Mouse (Mus musculus) midbrain, embryonic 12.5 days (tissue): ENCODE results near the gene Cfap74. TPM values are rescaled to one million over a fixed set of nuclear protein-coding genes. Genes with fewer than 3 reads are reported as not detected.

ENCODE experiments used
- ATAC-seq: fragments of 200-750 bp; cut with Nextera tagmentation; 2 replicates; pipeline ENCODE4 v1.8.0; 2017; ENCODE audit warnings: low read depth, moderate TSS enrichment, moderate library complexity; ENCODE audit not compliant: low FRiP score
- H3K27ac ChIP-seq: fragments of 300-500 bp; sonication (generic); replicated peaks from 2 replicates; pipeline ENCODE4 v1.5.1; 2016; ENCODE audit warnings: mild to moderate bottlenecking
- H3K27me3 ChIP-seq: fragments of 300-500 bp; sonication (generic); 2 replicates; pipeline ENCODE4 v1.6.1; 2016; ENCODE audit warnings: mild to moderate bottlenecking
- H3K36me3 ChIP-seq: fragments of 300-500 bp; sonication (generic); 2 replicates; pipeline ENCODE4 v1.6.1; 2016
- H3K4me1 ChIP-seq: fragments of 300-500 bp; sonication (generic); 2 replicates; pipeline ENCODE4 v1.6.1; 2016
- H3K4me2 ChIP-seq: fragments of 300-500 bp; sonication (generic); replicated peaks from 2 replicates; pipeline ENCODE4 v1.6.1; 2016; ENCODE audit warnings: mild to moderate bottlenecking, moderate library complexity
- H3K4me3 ChIP-seq: fragments of 300-500 bp; sonication (generic); 2 replicates; pipeline ENCODE4 v1.5.1; 2016; ENCODE audit warnings: mild to moderate bottlenecking
- H3K9ac ChIP-seq: fragments of 300-500 bp; sonication (generic); replicated peaks from 2 replicates; pipeline ENCODE4 v1.6.1; 2016; ENCODE audit warnings: mild to moderate bottlenecking, moderate library complexity
- H3K9me3 ChIP-seq: fragments of 300-500 bp; sonication (generic); 2 replicates; pipeline ENCODE4 v1.6.1; 2016; ENCODE audit warnings: mild to moderate bottlenecking
- WGBS: fragments of 180-500 bp; shearing (Covaris S2); methylation state at CpG from one replicate; pipeline ENCODE4 v1.1.7; 2016; 5-methylcytosine and 5-hydroxymethylcytosine counted together
- polyA plus RNA-seq: library from polyadenylated mRNA; unstranded; fragments of >200 nt; fragmentation: Nextera tagmentation; extraction: Ambion mirVana; gene quantifications from 2 replicates; pipeline ENCODE4 v1.2.1, GENCODE M21; 2016

Gene Cfap74
- polyA plus RNA-seq, 1 experiment from 2014 or later, result 5.6 TPM

DNA sequence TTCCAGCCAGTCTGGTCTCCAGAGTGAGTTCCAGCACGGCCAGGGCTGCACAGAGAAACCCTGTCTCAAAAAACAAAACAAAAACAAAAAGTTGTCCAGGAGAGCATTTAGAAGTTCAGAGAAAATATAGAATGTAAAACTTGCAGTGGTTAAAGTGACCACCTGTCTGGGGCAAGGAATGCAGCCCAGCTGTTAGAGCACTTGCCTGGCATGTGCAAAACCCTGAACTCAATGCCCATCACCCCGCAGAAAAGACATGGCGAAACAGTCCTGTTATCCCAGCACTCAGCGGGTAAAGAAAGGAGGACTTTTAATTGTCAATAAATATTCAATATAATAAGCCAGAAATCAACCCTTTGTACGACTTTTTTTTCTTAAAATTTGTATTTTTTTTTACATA, 49.6 kb downstream of the Cfap74 start:
- Histone ChIP-seq H3K9ac (no peak overlapping the region), H3K27ac (no peak overlapping the region), H3K9me3 (no peaks in the 10 kb centered on the region), H3K4me3 (no peak overlapping the region), H3K36me3 (no peaks in the 10 kb centered on the region), H3K4me1 (no peaks in the 10 kb centered on the region), H3K4me2 (no peak overlapping the region), H3K27me3 (no peaks in the 10 kb centered on the region)
- WGBS, result 88% methylated on average over 5 of the region's 5 CpGs
- ATAC-seq, result no peak

GRCm38 (mm10) chr4:155463050-155463449, 54.1 kb downstream of the Cfap74 start:
- H3K4me1 ChIP-seq, result no peaks in the 10 kb centered on the region
- 0 out of 2 replicates have a peak, but pooled peaks cover 7% of the 10 kb centered on the region for H3K27me3 ChIP-seq
- H3K36me3 ChIP-seq, result no peaks in the 10 kb centered on the region
- no peaks in the 10 kb centered on the region for H3K9me3 ChIP-seq
- H3K4me2 ChIP-seq, result no peak overlapping the region
- ATAC-seq, result no peak
- no peak overlapping the region for H3K27ac ChIP-seq
- no peak overlapping the region for H3K9ac ChIP-seq
- WGBS, result 86% methylated on average over 13 of the region's 13 CpGs
- no peak overlapping the region for H3K4me3 ChIP-seq

GRCm38 (mm10) chr4:155463611-155464010, 54.6 kb downstream of the Cfap74 start:
- Histone ChIP-seq H3K4me1 (no peaks in the 10 kb centered on the region), H3K36me3 (no peaks in the 10 kb centered on the region), H3K9ac (no peak overlapping the region), H3K27me3 (0 out of 2 replicates have a peak, but pooled peaks cover 7% of the 10 kb centered on the region), H3K4me3 (no peak overlapping the region), H3K27ac (no peak overlapping the region), H3K4me2 (no peak overlapping the region), H3K9me3 (no peaks in the 10 kb centered on the region)
- no peak for ATAC-seq
- WGBS, result 85% methylated on average over 6 of the region's 6 CpGs

- Histone ChIP-seq H3K4me1 (peaks cover 3% of the 10 kb centered on the region; the same call in 1 of the 2 replicates), H3K27me3 (peaks cover 9% of the 10 kb centered on the region), H3K9me3 (no peaks in the 10 kb centered on the region), H3K9ac (no peak overlapping the region), H3K4me3 (no peak overlapping the region), H3K4me2 (no peak overlapping the region), H3K27ac (no peak overlapping the region), H3K36me3 (no peaks in the 10 kb centered on the region)
- no peak for ATAC-seq
- WGBS, result 92% methylated on average over 4 of the region's 4 CpGs
Observed at GRCm38 (mm10) chr4:155464061-155464460, 55.1 kb downstream of the Cfap74 start.

GRCm38 (mm10) chr4:155465607-155466006, 56.6 kb downstream of the Cfap74 start:
- H3K4me2 ChIP-seq, result no peak overlapping the region
- no peak overlapping the region for H3K27ac ChIP-seq
- H3K9me3 ChIP-seq, result no peaks in the 10 kb centered on the region
- WGBS, result 82% methylated on average over 6 of the region's 6 CpGs
- no peaks in the 10 kb centered on the region for H3K36me3 ChIP-seq
- H3K27me3 ChIP-seq, result peaks cover 20% of the 10 kb centered on the region
- ATAC-seq, result no peak
- no peak overlapping the region for H3K4me3 ChIP-seq
- H3K9ac ChIP-seq, result no peak overlapping the region
- H3K4me1 ChIP-seq, result peaks cover 6% of the 10 kb centered on the region; the same call in 1 of the 2 replicates

DNA sequence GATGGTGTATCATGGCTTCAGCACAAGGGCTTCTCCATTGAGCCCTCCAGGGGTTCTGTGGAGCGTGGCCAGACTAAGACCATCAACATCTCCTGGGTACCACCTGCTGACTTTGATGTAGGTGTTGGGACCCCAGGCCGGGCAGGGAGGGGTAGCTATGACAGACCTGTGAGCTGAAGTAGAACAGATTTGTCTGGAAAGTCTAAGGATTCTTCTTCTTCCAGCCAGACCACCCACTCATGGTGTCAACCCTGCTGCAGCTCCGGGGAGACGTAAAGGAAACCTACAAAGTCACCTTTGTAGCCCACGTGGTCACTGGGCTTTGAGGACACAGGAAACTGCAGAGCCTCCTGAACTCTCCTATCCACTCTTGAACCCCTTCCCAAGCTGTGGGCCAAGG, 57.1 kb downstream of the Cfap74 start:
- H3K4me1 ChIP-seq, result peaks cover 6% of the 10 kb centered on the region; the same call in 1 of the 2 replicates
- 84% methylated on average over 5 of the region's 5 CpGs for WGBS
- no peak overlapping the region for H3K9ac ChIP-seq
- H3K4me2 ChIP-seq, result no peak overlapping the region
- ATAC-seq, result no peak
- no peaks in the 10 kb centered on the region for H3K9me3 ChIP-seq
- peaks cover 20% of the 10 kb centered on the region for H3K27me3 ChIP-seq
- no peak overlapping the region for H3K4me3 ChIP-seq
- no peak overlapping the region for H3K27ac ChIP-seq
- no peaks in the 10 kb centered on the region for H3K36me3 ChIP-seq

- Histone ChIP-seq H3K27ac (no peak overlapping the region), H3K4me2 (no peak overlapping the region), H3K4me3 (no peak overlapping the region), H3K27me3 (peaks cover 20% of the 10 kb centered on the region), H3K9me3 (no peaks in the 10 kb centered on the region), H3K4me1 (peaks cover 6% of the 10 kb centered on the region; the same call in 1 of the 2 replicates), H3K36me3 (no peaks in the 10 kb centered on the region), H3K9ac (no peak overlapping the region)
- no peak for ATAC-seq
- 80% methylated on average over 13 of the region's 13 CpGs for WGBS
Observed at GRCm38 (mm10) chr4:155467237-155468010, 58.4 kb downstream of the Cfap74 start.

DNA sequence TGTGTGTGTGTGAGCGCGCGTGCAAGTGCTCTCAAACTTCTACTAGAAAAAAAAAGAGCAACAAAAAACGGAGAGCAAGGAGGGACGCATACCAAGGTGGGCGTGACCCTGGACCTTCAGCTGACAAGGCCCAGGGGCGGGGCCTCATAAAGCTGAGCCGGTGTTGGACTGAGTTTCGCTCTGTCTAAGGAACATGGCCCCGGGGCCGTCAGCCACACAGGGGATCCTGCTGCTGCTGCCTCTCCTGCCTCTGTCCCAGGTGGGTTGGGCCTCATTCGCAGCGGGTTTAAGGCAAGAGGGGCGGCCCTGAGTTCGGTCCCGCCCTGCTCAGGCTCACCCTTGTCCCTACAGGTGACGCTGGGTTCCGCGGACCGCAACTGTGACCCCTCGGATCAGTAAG, 60.0 kb downstream of the Cfap74 start, which contains the start of gene Tmem52:
Tmem52 (plus strand) TSS at position 163 of the 400 bp plus-strand sequence.
- H3K4me3 ChIP-seq, result peak within 1 kb of the TSS; percentile 13; the same call in 1 of the 2 replicates
- H3K9ac ChIP-seq, result 0 out of 2 replicates have a peak within 1 kb of the TSS, but pooled peaks have one; percentile 39
- ATAC-seq, result no peak
- H3K27me3 ChIP-seq, result peaks cover 20% of the 10 kb centered on the region
- no peaks in the 10 kb centered on the region for H3K9me3 ChIP-seq
- no peaks in the 10 kb centered on the region for H3K36me3 ChIP-seq
- peaks cover 10% of the 10 kb centered on the region; the same call in 1 of the 2 replicates for H3K4me1 ChIP-seq
- no peak within 1 kb of the TSS for H3K27ac ChIP-seq
- 17% methylated on average over 21 of the region's 21 CpGs for WGBS
- peak within 1 kb of the TSS; percentile 29 for H3K4me2 ChIP-seq

- Histone ChIP-seq H3K4me3 (no peak overlapping the region), H3K4me2 (no peak overlapping the region)
Observed at GRCm38 (mm10) chr4:155469590-155470262, 60.7 kb downstream of the Cfap74 start.

GRCm38 (mm10) chr4:155470263-155470953, 61.4 kb downstream of the Cfap74 start:
- Histone ChIP-seq H3K9me3 (no peaks in the 10 kb centered on the region), H3K27me3 (peaks cover 20% of the 10 kb centered on the region), H3K36me3 (no peaks in the 10 kb centered on the region), H3K9ac (no peak overlapping the region), H3K4me3 (no peak overlapping the region), H3K4me1 (peaks cover 10% of the 10 kb centered on the region; the same call in 1 of the 2 replicates), H3K4me2 (no peak overlapping the region), H3K27ac (no peak overlapping the region)
- no peak for ATAC-seq
- 88% methylated on average over 16 of the region's 16 CpGs for WGBS

More at GRCm38 (mm10) chr4:155469590-155470262, 60.7 kb downstream of the Cfap74 start:
- H3K9me3 ChIP-seq, result no peaks in the 10 kb centered on the region
- H3K9ac ChIP-seq, result no peak overlapping the region
- ATAC-seq, result no peak
- peaks cover 10% of the 10 kb centered on the region; the same call in 1 of the 2 replicates for H3K4me1 ChIP-seq
- H3K36me3 ChIP-seq, result no peaks in the 10 kb centered on the region
- H3K27me3 ChIP-seq, result peaks cover 20% of the 10 kb centered on the region
- 81% methylated on average over 18 of the region's 18 CpGs for WGBS
- no peak overlapping the region for H3K27ac ChIP-seq

- peaks cover 20% of the 10 kb centered on the region for H3K27me3 ChIP-seq
- H3K27ac ChIP-seq, result no peak overlapping the region
- no peak overlapping the region for H3K4me2 ChIP-seq
- no peak for ATAC-seq
- 79% methylated on average over 7 of the region's 7 CpGs for WGBS
- H3K9ac ChIP-seq, result no peak overlapping the region
- H3K9me3 ChIP-seq, result no peaks in the 10 kb centered on the region
- peaks cover 10% of the 10 kb centered on the region; the same call in 1 of the 2 replicates for H3K4me1 ChIP-seq
- no peaks in the 10 kb centered on the region for H3K36me3 ChIP-seq
- H3K4me3 ChIP-seq, result no peak overlapping the region
Observed at GRCm38 (mm10) chr4:155470997-155471396, 62.0 kb downstream of the Cfap74 start.
